Mouse (Mus musculus) thymus, adult 2 months (tissue): ENCODE measurements at regions not wholly inside any gene's neighbourhood (a gene's known extent, or its start where the extent isn't known, plus 50 kb on each side); places are given as distances from the start of the nearest gene placed in this dataset.

Source experiments
- CTCF ChIP-seq: fragments of 200-500 bp; IDR thresholded peaks from 2 replicates; pipeline ENCODE4 v1.5.1; 2012; ENCODE audit warnings: mild to moderate bottlenecking, control low read depth, low read length, moderate library complexity, borderline replicate concordance; ENCODE audit not compliant: control insufficient read depth, poor library complexity, insufficient read depth; ENCODE audit errors: extremely low read depth
- POLR2A ChIP-seq: fragments of 200-500 bp; IDR thresholded peaks from 2 replicates; pipeline ENCODE4 v1.6.1; 2012; ENCODE audit warnings: mild to moderate bottlenecking, low read length, control low read depth, moderate library complexity; ENCODE audit not compliant: control insufficient read depth, poor library complexity, insufficient read depth; ENCODE audit errors: extremely low read depth

GRCm38 (mm10) chr1:61372581-61372980 lies 266.0 kb upstream of the Pard3b start:
- TF ChIP-seq CTCF (no peak), POLR2A (no peak)
